Mouse (Mus musculus) MEL (cell line): ENCODE results near the gene Dyrk1b. TPM values are rescaled to one million over a fixed set of nuclear protein-coding genes. Genes with fewer than 3 reads are reported as not detected.
"Not testable (repeated sequence)": the region's sequence is repeated elsewhere in the genome, so short reads cannot be mapped to it uniquely, and the experiment has no call there.

Source experiments
- DNase-seq: peaks from one replicate; pipeline ENCODE4 v3.0.0; 2011; ENCODE audit warnings: low read depth, low spot score
- H3K27ac ChIP-seq: 2 replicates; pipeline ENCODE4 v1.5.1; 2012; ENCODE audit warnings: low read depth, mild to moderate bottlenecking, control low read depth, low read length, moderate library complexity; ENCODE audit not compliant: control insufficient read depth
- H3K27me3 ChIP-seq, 2 experiments: fragments of 150-350 bp in 1 of 2; sonication (generic) in 1 of 2; 2 replicates each; pipeline ENCODE4 v1.6.1; 2012; ENCODE audit warnings: low read length in 2 of 2, mild to moderate bottlenecking in 2 of 2, improper control_type of control experiment in 1 of 2, moderate library complexity in 1 of 2; ENCODE audit not compliant: insufficient read depth in 2 of 2, control insufficient read depth in 1 of 2
- H3K36me3 ChIP-seq, 2 experiments: 2 replicates each; pipeline ENCODE4 v1.6.1; 2012 to 2014; ENCODE audit warnings: low read length in 2 of 2, improper control_type of control experiment in 1 of 2, inconsistent platforms in 1 of 2, mild to moderate bottlenecking in 1 of 2; ENCODE audit not compliant: insufficient read depth in 2 of 2, control insufficient read depth in 1 of 2
- H3K4me1 ChIP-seq, 2 experiments: fragments of 150-350 bp in 1 of 2; sonication (generic) in 1 of 2; 2 replicates each; pipeline ENCODE4 v1.6.1; 2012; ENCODE audit warnings: low read length in 2 of 2, improper control_type of control experiment in 1 of 2, mild to moderate bottlenecking in 1 of 2; ENCODE audit not compliant: insufficient read depth in 2 of 2, control insufficient read depth in 1 of 2
- H3K4me3 ChIP-seq, 2 experiments: fragments of 150-350 bp in 1 of 2; sonication (generic) in 1 of 2; 2 replicates each; pipeline ENCODE4 v1.5.1; 2012; ENCODE audit warnings: low read depth in 2 of 2, low read length in 2 of 2, mild to moderate bottlenecking in 2 of 2, moderate library complexity in 2 of 2, control low read depth in 1 of 2, improper control_type of control experiment in 1 of 2; ENCODE audit not compliant: control insufficient read depth in 1 of 2, insufficient read depth in 1 of 2
- H3K79me2 ChIP-seq: 2 replicates; pipeline ENCODE4 v1.6.1; 2012; ENCODE audit warnings: mild to moderate bottlenecking, low read length, moderate library complexity; ENCODE audit not compliant: control insufficient read depth, poor library complexity, insufficient read depth
- H3K9ac ChIP-seq: 2 replicates; pipeline ENCODE4 v1.6.1; 2012; ENCODE audit warnings: low read depth, mild to moderate bottlenecking, control low read depth, low read length, moderate library complexity; ENCODE audit not compliant: control insufficient read depth, poor library complexity, severe bottlenecking
- H3K9me3 ChIP-seq: fragments of 150-350 bp; sonication (generic); replicated peaks from 2 replicates; pipeline ENCODE4 v1.6.1; 2012; ENCODE audit warnings: mild to moderate bottlenecking, low read length, improper control_type of control experiment, moderate library complexity; ENCODE audit not compliant: insufficient read depth
- CTCF ChIP-seq, 3 experiments: IDR thresholded peaks in 2 of 3; conservative IDR thresholded peaks in 1 of 3; 2 replicates each; pipeline ENCODE4 v1.5.1; 2011 to 2012; ENCODE audit warnings: low read length in 3 of 3, low read depth in 2 of 3, mild to moderate bottlenecking in 2 of 3, improper control_type of control experiment in 1 of 3, inconsistent platforms in 1 of 3, mixed read lengths in 1 of 3, moderate library complexity in 1 of 3; ENCODE audit not compliant: control insufficient read depth in 1 of 3, insufficient read depth in 1 of 3, poor library complexity in 1 of 3, severe bottlenecking in 1 of 3
- ETS1 ChIP-seq: IDR thresholded peaks from 2 replicates; pipeline ENCODE4 v1.6.1; 2012; ENCODE audit warnings: low read depth, mild to moderate bottlenecking, inconsistent platforms, low read length, improper control_type of control experiment, moderate library complexity
- HCFC1 ChIP-seq: IDR thresholded peaks from 2 replicates; pipeline ENCODE4 v1.6.1; 2012; ENCODE audit warnings: low read depth, mild to moderate bottlenecking, inconsistent platforms, low read length, improper control_type of control experiment, moderate library complexity
- POLR2A ChIP-seq, 2 experiments: IDR thresholded peaks; 2 replicates each; pipeline ENCODE4 v1.6.1; 2011 to 2012; ENCODE audit warnings: low read length in 2 of 2, mild to moderate bottlenecking in 2 of 2, control low read depth in 1 of 2, improper control_type of control experiment in 1 of 2, low read depth in 1 of 2, moderate library complexity in 1 of 2; ENCODE audit not compliant: control insufficient read depth in 1 of 2, insufficient read depth in 1 of 2, poor library complexity in 1 of 2
- polyA plus RNA-seq, 2 experiments: library from polyadenylated mRNA; stranded (reverse) in 1 of 2; unstranded in 1 of 2; fragments of >175 nt in 1 of 2; fragments of >200 nt in 1 of 2; gene quantifications; 2 replicates each; pipeline versions ENCODE4 v1.2.1 to v1.2.4; 2012; ENCODE audit warnings: low replicate concordance in 2 of 2, low read depth in 1 of 2; ENCODE audit not compliant: insufficient read length in 2 of 2, insufficient read depth in 1 of 2, missing spikeins in 1 of 2
- total RNA-seq: library from RNA; depleted of rRNA; stranded (reverse); fragments of 300-350 nt; gene quantifications from 2 replicates; pipeline ENCODE4 v1.2.3, GENCODE M21; 2012; rRNA removed

Gene Dyrk1b
- total and polyA plus RNA-seq, 3 experiments = 0.85 to 0.89 TPM; not detected in 1

DNA sequence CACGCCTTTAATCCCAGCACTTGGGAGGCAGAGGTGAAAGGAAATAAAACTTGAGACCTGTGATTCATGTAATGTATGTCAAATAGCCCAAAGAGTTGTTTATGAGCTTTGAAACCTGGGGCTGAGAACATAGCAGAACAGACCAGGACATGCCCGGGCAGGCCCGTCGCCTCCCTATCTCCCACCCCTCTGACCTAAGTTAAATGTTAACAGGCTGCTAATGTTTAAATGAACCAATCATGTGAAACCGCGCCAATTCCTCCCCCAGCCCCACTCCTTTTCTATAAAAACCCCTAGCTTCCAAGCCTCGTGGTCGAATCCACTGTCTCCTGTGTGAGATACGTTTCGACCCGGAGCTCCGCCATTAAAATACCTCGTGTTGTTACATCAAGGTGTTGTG, 38.5 kb downstream of the Dyrk1b start:
- not testable (repeated sequence) for H3K4me3 ChIP-seq, H3K79me2 ChIP-seq, H3K9me3 ChIP-seq, H3K9ac ChIP-seq, H3K27me3 ChIP-seq, H3K27ac ChIP-seq, DNase-seq
- peaks cover 0 to 13% of the 10 kb centered on the region in 2 experiments; a peak in 2 of 4 replicates for H3K36me3 ChIP-seq
- H3K4me1 ChIP-seq = peaks cover 2 to 24% of the 10 kb centered on the region in 2 experiments; a peak in 3 of 4 replicates

DNA sequence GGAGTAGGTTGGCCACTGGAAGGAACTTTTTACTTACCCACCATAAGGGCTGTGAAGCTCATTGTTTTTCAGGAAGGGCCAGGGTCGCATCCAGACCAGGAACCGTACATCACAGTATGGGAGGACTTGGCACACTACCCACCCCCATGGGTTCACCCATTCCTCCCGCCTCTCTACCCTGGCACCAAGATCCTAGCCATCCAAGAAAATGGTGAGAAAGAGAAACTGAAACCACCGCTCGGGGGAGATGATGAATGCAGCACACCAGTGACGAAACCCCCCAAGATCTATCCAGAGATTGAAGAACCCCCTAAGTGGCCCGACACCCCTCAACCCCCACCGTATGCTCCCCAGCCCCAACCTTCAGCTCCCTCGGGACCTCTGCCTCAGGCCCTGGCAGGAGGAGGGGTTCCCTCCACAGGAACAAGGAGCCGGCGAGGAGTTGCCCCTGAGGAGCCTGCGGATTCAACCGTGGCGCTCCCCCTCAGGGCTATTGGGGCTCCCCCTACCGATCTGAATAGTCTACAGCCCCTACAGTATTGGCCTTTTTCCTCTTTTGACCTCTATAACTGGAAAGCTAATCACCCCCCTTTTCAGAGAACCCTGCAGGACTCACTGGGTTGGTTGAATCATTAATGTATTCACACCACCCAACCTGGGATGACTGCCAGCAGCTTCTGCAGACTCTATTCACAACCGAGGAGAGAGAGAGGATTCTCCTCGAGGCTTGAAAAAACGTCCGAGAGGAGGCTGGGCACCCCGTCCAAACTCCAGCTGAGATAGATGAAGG, 39.9 kb downstream of the Dyrk1b start:
- Histone ChIP-seq H3K9ac (peak overlapping the region; percentile 74), H3K4me3 (peak overlapping the region; percentile 67 to 90), H3K4me1 (peaks cover 2 to 24% of the 10 kb centered on the region in 2 experiments; a peak in 3 of 4 replicates), H3K36me3 (peaks cover 0 to 13% of the 10 kb centered on the region in 2 experiments; a peak in 2 of 4 replicates), H3K27ac (peak overlapping the region; percentile 18)
- TF ChIP-seq ETS1 (peak; percentile 41), HCFC1 (0 out of 2 replicates have a peak, but pooled peaks have one; percentile 26), POLR2A (IDR thresholded peaks at IDR 0.05; ENCODE audit: control insufficient read depth in 1 of 2, insufficient read depth in 1 of 2, low read depth in 1 of 2, low read length in 2 of 2, poor library complexity in 1 of 2) (peak in 1 of 2 experiments; percentile 43; a peak in 1 of 4 replicates), CTCF (IDR thresholded peaks at IDR 0.05 in 2 of 3, conservative IDR thresholded peaks at IDR 0.05 in 1 of 3; ENCODE audit: control insufficient read depth in 1 of 3, insufficient read depth in 1 of 3, low read depth in 2 of 3, low read length in 3 of 3, poor library complexity in 1 of 3, severe bottlenecking in 1 of 3) (peak; percentile 24 to 60 (median 58); a peak in 5 of 6 replicates)
- H3K79me2 ChIP-seq, H3K9me3 ChIP-seq, H3K27me3 ChIP-seq: not testable (repeated sequence)
- DNase-seq = peak; percentile 79

DNA sequence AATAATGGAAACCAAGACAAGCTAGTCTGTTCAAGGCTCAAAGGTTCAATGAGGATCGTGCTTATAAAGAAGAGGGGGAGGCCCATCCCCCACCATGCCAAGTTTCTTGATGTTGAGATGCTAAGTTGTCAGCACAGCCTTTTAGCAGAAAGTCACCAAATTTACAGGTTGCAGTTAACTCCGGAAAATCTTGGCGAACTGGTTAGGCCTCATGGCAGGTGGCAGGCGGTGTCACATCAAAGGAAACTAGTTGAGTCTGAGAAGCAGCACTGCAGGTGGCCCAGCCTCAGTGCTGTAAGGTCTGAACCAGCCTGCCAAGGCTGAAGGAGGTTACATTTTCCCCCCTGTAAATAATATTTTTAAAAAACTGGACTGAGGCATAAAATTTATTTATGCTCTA, 47.6 kb downstream of the Dyrk1b start:
- H3K27me3 ChIP-seq, H3K9ac ChIP-seq, H3K79me2 ChIP-seq, H3K36me3 ChIP-seq, H3K4me3 ChIP-seq, H3K9me3 ChIP-seq, DNase-seq, H3K4me1 ChIP-seq, H3K27ac ChIP-seq: not testable (repeated sequence)

DNA sequence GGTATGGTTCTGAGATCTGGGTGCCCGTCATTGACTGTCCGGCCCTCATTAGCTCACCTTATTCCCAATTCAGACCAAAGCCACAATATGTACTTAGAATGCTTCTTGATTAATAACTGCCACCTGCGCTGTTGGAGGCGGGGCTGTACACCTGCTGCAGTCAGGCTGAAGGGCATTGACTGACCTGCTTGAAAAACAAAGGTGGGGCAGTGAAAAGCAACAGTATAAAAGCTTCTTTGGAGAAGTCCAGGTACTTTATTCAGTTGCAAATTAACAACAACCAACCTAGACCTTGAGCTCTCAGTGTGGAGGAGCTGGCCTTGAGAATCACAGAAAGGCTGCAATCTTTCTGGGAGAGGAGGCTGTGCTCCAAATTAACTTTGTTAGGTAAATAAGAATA, 48.2 kb downstream of the Dyrk1b start:
- not testable (repeated sequence) for H3K4me3 ChIP-seq, H3K9me3 ChIP-seq, H3K4me1 ChIP-seq, H3K27ac ChIP-seq, H3K9ac ChIP-seq, DNase-seq, H3K79me2 ChIP-seq, H3K36me3 ChIP-seq, H3K27me3 ChIP-seq

Other genes starting within 250 kb of the Dyrk1b start
- gene Zfp780b, start 200.3 kb upstream of the Dyrk1b start, total RNA-seq = 9.7 and 10.6 TPM in 2 replicates
- gene Zfp780b, start 200.3 kb upstream of the Dyrk1b start, polyA plus RNA-seq = 1 to 10 TPM in 1 of 2 experiments, not detected in 1; 4.5 TPM
- 5.1 and 5.2 TPM in 2 replicates for gene Zfp850, start 165.4 kb upstream of the Dyrk1b start, total RNA-seq
- 1 to 10 TPM in 1 of 2 experiments, not detected in 1; 3.3 TPM for gene Zfp850, start 165.4 kb upstream of the Dyrk1b start, polyA plus RNA-seq
- 267 and 275 TPM in 2 replicates for gene Psmc4, start 129.4 kb upstream of the Dyrk1b start, total RNA-seq
- 100 to 1,000 TPM in 1 of 2 experiments, not detected in 1; 286 TPM for gene Psmc4, start 129.4 kb upstream of the Dyrk1b start, polyA plus RNA-seq
- gene Fcgbp, start 108.2 kb upstream of the Dyrk1b start, total RNA-seq = not detected in 2 replicates
- gene Fcgbp, start 108.2 kb upstream of the Dyrk1b start, polyA plus RNA-seq = not detected
- not detected in 2 replicates for gene 9530053A07Rik, start 50.0 kb upstream of the Dyrk1b start, total RNA-seq
- not detected for gene 9530053A07Rik, start 50.0 kb upstream of the Dyrk1b start, polyA plus RNA-seq
- 262 and 268 TPM in 2 replicates for gene Fbl, start 9.8 kb upstream of the Dyrk1b start, total RNA-seq
- 100 to 1,000 TPM in 1 of 2 experiments, not detected in 1; 819 TPM for gene Fbl, start 9.8 kb upstream of the Dyrk1b start, polyA plus RNA-seq
- not detected in 2 replicates for gene Eid2, start 88.4 kb downstream of the Dyrk1b start, total RNA-seq
- gene Eid2, start 88.4 kb downstream of the Dyrk1b start, polyA plus RNA-seq = not detected
- 3.2 TPM in 2 replicates for gene Eid2b, start 98.3 kb downstream of the Dyrk1b start, total RNA-seq
- 1 to 10 TPM in 1 of 2 experiments, not detected in 1; 5.3 TPM for gene Eid2b, start 98.3 kb downstream of the Dyrk1b start, polyA plus RNA-seq
- not detected in 2 replicates for gene Selenov, start 111.7 kb downstream of the Dyrk1b start, total RNA-seq
- not detected for gene Selenov, start 111.7 kb downstream of the Dyrk1b start, polyA plus RNA-seq
- 0.15 and 0.16 TPM in 2 replicates for gene Dll3, start 122.8 kb downstream of the Dyrk1b start, total RNA-seq
- under 1 TPM in 1 of 2 experiments, not detected in 1; 0.57 TPM for gene Dll3, start 122.8 kb downstream of the Dyrk1b start, polyA plus RNA-seq
- gene Timm50, start 132.6 kb downstream of the Dyrk1b start, total RNA-seq = 142 and 167 TPM in 2 replicates
- 100 to 1,000 TPM in 1 of 2 experiments, not detected in 1; 216 TPM for gene Timm50, start 132.6 kb downstream of the Dyrk1b start, polyA plus RNA-seq
- 63.3 and 66.0 TPM in 2 replicates for gene Supt5, start 159.3 kb downstream of the Dyrk1b start, total RNA-seq
- gene Supt5, start 159.3 kb downstream of the Dyrk1b start, polyA plus RNA-seq = 100 to 1,000 TPM; 156 to 448 TPM
- 2,133 and 2,343 TPM in 2 replicates for gene Rps16, start 171.2 kb downstream of the Dyrk1b start, total RNA-seq
- 1,000 to 10,000 TPM; 1,661 to 1,740 TPM for gene Rps16, start 171.2 kb downstream of the Dyrk1b start, polyA plus RNA-seq
- gene Plekhg2, start 193.1 kb downstream of the Dyrk1b start, total RNA-seq = 1.1 and 1.8 TPM in 2 replicates
- gene Plekhg2, start 193.1 kb downstream of the Dyrk1b start, polyA plus RNA-seq = 1 to 10 TPM in 1 of 2 experiments, not detected in 1; 9.2 TPM
- gene Zfp36, start 200.8 kb downstream of the Dyrk1b start, total RNA-seq = 0.50 and 0.65 TPM in 2 replicates
- gene Zfp36, start 200.8 kb downstream of the Dyrk1b start, polyA plus RNA-seq = 1 to 10 TPM in 1 of 2 experiments, not detected in 1; 2.8 TPM
- 23.7 and 31.1 TPM in 2 replicates for gene Med29, start 213.2 kb downstream of the Dyrk1b start, total RNA-seq
- 10 to 100 TPM in 1 of 2 experiments, not detected in 1; 39.6 TPM for gene Med29, start 213.2 kb downstream of the Dyrk1b start, polyA plus RNA-seq
- gene Paf1, start 213.5 kb downstream of the Dyrk1b start, total RNA-seq = 49.9 and 53.5 TPM in 2 replicates
- 100 to 1,000 TPM in 1 of 2 experiments, 10 to 100 TPM in 1; 99.9 to 645 TPM for gene Paf1, start 213.5 kb downstream of the Dyrk1b start, polyA plus RNA-seq